ENCODE assay signal across 9 mouse cellular contexts in the genomic region with DNA sequence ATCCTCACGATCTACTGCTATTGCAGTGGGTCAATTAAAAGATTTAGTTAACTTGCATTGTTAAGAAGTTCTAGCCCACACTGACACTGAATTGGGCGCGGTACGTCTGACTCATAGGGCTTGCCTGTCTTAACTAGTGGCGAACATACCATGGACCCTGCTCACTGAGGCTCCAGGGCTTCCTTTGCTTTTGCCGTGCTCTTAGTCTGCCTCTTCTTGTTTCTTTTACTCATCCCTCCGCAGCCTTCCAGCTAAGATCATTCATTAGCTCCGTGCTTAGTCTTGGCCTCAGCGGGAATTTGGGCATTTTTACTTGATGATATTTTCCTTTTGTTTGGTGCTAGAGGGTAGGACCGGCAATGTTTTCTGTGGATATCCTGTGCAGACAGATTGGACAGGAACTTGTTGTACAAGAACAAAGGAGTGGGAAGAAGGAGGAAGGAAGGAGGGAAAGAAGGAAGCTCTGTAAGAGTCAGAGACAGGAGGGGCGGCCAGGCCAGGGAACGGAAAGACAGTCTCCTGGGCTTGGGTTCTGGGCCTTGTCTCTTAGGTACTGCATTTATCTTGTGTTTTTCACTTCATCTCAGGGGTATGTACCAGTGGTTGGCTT. TPM values are rescaled to one million over a fixed set of nuclear protein-coding genes. Genes with fewer than 3 reads are reported as not detected.
DNase-seq lines count a peak whose midpoint lies in the region; ATAC-seq and TF ChIP-seq lines count a peak whose summit lies in the region.
"Had no signal": no experiment of that assay in that cellular context is flagged by ENCODE, and none has a peak within 500 bp of the region (broad histone marks: within the 10 kb centered on the region; RNA-seq: fewer than 3 reads in every experiment).

No protein-coding gene starts in this region.

- H3K27me3 ChIP-seq in kidney, embryonic 16.5 days (ENCODE audit: insufficient read depth, low read length) = no peaks in the 10 kb centered on the region
- H3K27me3 ChIP-seq in heart, embryonic 10.5 days (ENCODE audit: insufficient read depth, poor library complexity, severe bottlenecking) = no peaks in the 10 kb centered on the region
- no peaks in the 10 kb centered on the region for H3K27me3 ChIP-seq in megakaryocyte, embryonic 14.5 days (replicated peaks)

- H3K4me2 ChIP-seq in kidney, embryonic 16.5 days (replicated peaks; ENCODE audit: low read depth, low read length) = peak overlapping the region; percentile 27

- ATAC-seq in kidney, embryonic 16.5 days (ENCODE audit: low FRiP score, low TSS enrichment) = no peak

- peaks cover 37% of the 10 kb centered on the region for H3K4me1 ChIP-seq in kidney, embryonic 16.5 days (ENCODE audit: insufficient read depth, low read length)
- peaks cover 7 to 16% of the 10 kb centered on the region in 2 experiments for H3K4me1 ChIP-seq in ES-E14 (ENCODE audit: control insufficient read depth in 2 of 2, insufficient read depth in 2 of 2, low read length in 2 of 2, poor library complexity in 1 of 2)
- peaks cover 47% of the 10 kb centered on the region for H3K4me1 ChIP-seq in heart, embryonic 10.5 days
- peaks cover 67% of the 10 kb centered on the region for H3K4me1 ChIP-seq in megakaryocyte, embryonic 14.5 days

- H3K4me3 ChIP-seq in kidney, embryonic 16.5 days (ENCODE audit: low read length) = peak overlapping the region; percentile 13
- no peak overlapping the region for H3K4me3 ChIP-seq in ES-E14 (ENCODE audit: insufficient read depth in 1 of 2, low read depth in 1 of 2, low read length in 2 of 2, poor library complexity in 1 of 2, severe bottlenecking in 1 of 2)
- H3K4me3 ChIP-seq in heart, embryonic 10.5 days = peak overlapping the region; percentile 37; the same call in 1 of the 2 replicates
- H3K4me3 ChIP-seq in megakaryocyte, embryonic 14.5 days (replicated peaks) = peak overlapping the region; percentile 91

- DNase-seq in kidney, postnatal 36 days = no peak
- DNase-seq in ES-E14 (ENCODE audit: low read depth, low spot score) (no peak), MN1 (ENCODE audit: low spot score) (no peak)
- DNase-seq in heart, embryonic 10.5 days (ENCODE audit: low spot score) = no peak
- DNase-seq in spleen, adult 12 weeks (ENCODE audit: low spot score) = no peak
- DNase-seq in retina, postnatal 1 day = no peak
- DNase-seq: adrenal gland, adult 2 months had no signal

- in situ Hi-C loops in ES-E14 (cut with MboI; ENCODE audit: low sequenced_read_pairs in 2 of 2, unreplicated experiment in 2 of 2) = no loop called here

- no peaks in the 10 kb centered on the region for H3K36me3 ChIP-seq in kidney, embryonic 16.5 days (ENCODE audit: insufficient read depth, low read length)
- H3K36me3 ChIP-seq in ES-E14 (ENCODE audit: control insufficient read depth, insufficient read depth, low read length, poor library complexity, severe bottlenecking) = peaks cover 2% of the 10 kb centered on the region; the same call in 1 of the 2 replicates
- H3K36me3 ChIP-seq in heart, embryonic 10.5 days = no peaks in the 10 kb centered on the region
- H3K36me3 ChIP-seq in megakaryocyte, embryonic 14.5 days (replicated peaks; ENCODE audit: low read length) = peaks cover 11% of the 10 kb centered on the region

- H3K27ac ChIP-seq in kidney, embryonic 16.5 days (ENCODE audit: low read length) = peak overlapping the region; percentile 22; the same call in 1 of the 2 replicates
- no peak overlapping the region for H3K27ac ChIP-seq in ES-E14 (ENCODE audit: insufficient read depth, low read depth, low read length, poor library complexity, severe bottlenecking)
- H3K27ac ChIP-seq in heart, embryonic 10.5 days = peak overlapping the region; percentile 80

- no peaks in the 10 kb centered on the region for H3K9me3 ChIP-seq in kidney, embryonic 16.5 days (ENCODE audit: low read length)
- no peaks in the 10 kb centered on the region for H3K9me3 ChIP-seq in ES-E14 (ENCODE audit: control insufficient read depth, insufficient read depth, low read depth, low read length)
- H3K9me3 ChIP-seq in heart, embryonic 10.5 days = no peaks in the 10 kb centered on the region
- H3K9me3 ChIP-seq in megakaryocyte, embryonic 14.5 days = no peaks in the 10 kb centered on the region

- 55% methylated on average over 12 of the region's 12 CpGs for WGBS in kidney, embryonic 16.5 days
- WGBS in heart, embryonic 10.5 days = 41% methylated on average over 12 of the region's 12 CpGs

- H3K9ac ChIP-seq in kidney, embryonic 16.5 days (replicated peaks; ENCODE audit: low read length) = 0 out of 2 replicates have a peak overlapping the region, but pooled peaks have one; percentile 26
- H3K9ac ChIP-seq in ES-E14 (ENCODE audit: insufficient read depth, low read depth, low read length, poor library complexity, severe bottlenecking) = peak overlapping the region; percentile 36; the same call in 1 of the 2 replicates

TF ChIP-seq in ES-E14, 5 proteins besides CTCF, POLR2A, EP300 and RAD21:
- TF ChIP-seq ZNF384 (IDR thresholded peaks at IDR 0.05; ENCODE audit: low read depth, low read length) = no peak
- no peak for TF ChIP-seq HCFC1 (IDR thresholded peaks at IDR 0.05; ENCODE audit: borderline replicate concordance, insufficient read depth, low read length)
- no peak for TF ChIP-seq ZC3H11A (IDR thresholded peaks at IDR 0.05; ENCODE audit: borderline replicate concordance, low read depth, low read length)
- no peak for TF ChIP-seq MAFK (IDR thresholded peaks at IDR 0.05; ENCODE audit: insufficient read depth, low read depth, low read length)
- no peak for TF ChIP-seq CHD2 (IDR thresholded peaks at IDR 0.05; ENCODE audit: low read depth, low read length)

RNA-seq across cellular contexts. Expression of a gene that starts 57.1 kb away (rescaled TPM):
- 19.5 and 19.6 TPM in 2 replicates for polyA plus RNA-seq in kidney, embryonic 16.5 days (2015; fragmentation: Nextera tagmentation; extraction: Ambion mirVana)
- total RNA-seq in ES-E14 (2012; rRNA removed) = 17.2 and 38.2 TPM in 2 replicates
- polyA plus RNA-seq in heart, embryonic 10.5 days (2016; fragmentation: Nextera tagmentation; extraction: Ambion mirVana) = 4.3 and 4.4 TPM in 2 replicates
- polyA plus RNA-seq in megakaryocyte, embryonic 14.5 days (2012; ENCODE audit: insufficient read depth, low replicate concordance) = 18.1 and 29.8 TPM in 2 replicates

RNA-seq across cellular contexts. Expression of a gene that starts 58.5 kb away (rescaled TPM):
- polyA plus RNA-seq in kidney, embryonic 16.5 days (2015; fragmentation: Nextera tagmentation; extraction: Ambion mirVana) = 4.0 and 5.0 TPM in 2 replicates
- total RNA-seq in ES-E14 (2012; rRNA removed) = 41.1 and 42.3 TPM in 2 replicates
- polyA plus RNA-seq in heart, embryonic 10.5 days (2016; fragmentation: Nextera tagmentation; extraction: Ambion mirVana) = 3.3 and 3.8 TPM in 2 replicates
- polyA plus RNA-seq in megakaryocyte, embryonic 14.5 days (2012; ENCODE audit: insufficient read depth, low replicate concordance) = 5.0 and 5.8 TPM in 2 replicates

Comparison
In these comparisons a context has a peak if more than half of its experiments do, and no peak if none do; other contexts are left out.
1. H3K4me3 ChIP-seq: peak in kidney, embryonic 16.5 days (single experiment), heart, embryonic 10.5 days (single experiment) and megakaryocyte, embryonic 14.5 days (single experiment); none in ES-E14 (0 of 2).